Mouse (Mus musculus): ENCODE data around the gene Spryd3.
"Not testable (repeated sequence)": the region's sequence is repeated elsewhere in the genome, so short reads cannot be mapped to it uniquely, and the experiment has no call there.

Gene Spryd3

GRCm38 (mm10) chr15:102099260-102099659 lies 36.8 kb downstream of the Spryd3 start:
- no peak for DNase-seq (ENCODE audit: low spot score in 2 of 2)

GRCm38 (mm10) chr15:102097991-102098555 lies 38.0 kb downstream of the Spryd3 start:
- DNase-seq (ENCODE audit: low spot score in 2 of 2) = no peak

GRCm38 (mm10) chr15:102097147-102097915 lies 38.7 kb downstream of the Spryd3 start:
- DNase-seq (ENCODE audit: low spot score in 2 of 2) = no peak

- DNase-seq (ENCODE audit: low spot score in 2 of 2) = no peak
These were observed 41.0 kb downstream of the Spryd3 start for GRCm38 (mm10) chr15:102094988-102095387.

GRCm38 (mm10) chr15:102094157-102094556 lies 41.9 kb downstream of the Spryd3 start:
- DNase-seq (ENCODE audit: low spot score in 2 of 2) = no peak

- DNase-seq (ENCODE audit: low spot score in 2 of 2) = no peak
These were observed 43.8 kb downstream of the Spryd3 start for GRCm38 (mm10) chr15:102092222-102092621.

GRCm38 (mm10) chr15:102091688-102092087 lies 44.3 kb downstream of the Spryd3 start:
- DNase-seq (ENCODE audit: low spot score in 2 of 2) = no peak

GRCm38 (mm10) chr15:102091063-102091679 lies 44.9 kb downstream of the Spryd3 start:
- DNase-seq (ENCODE audit: low spot score in 2 of 2) = no peak

- DNase-seq (ENCODE audit: low spot score in 2 of 2) = no peak
These were observed 46.0 kb downstream of the Spryd3 start for GRCm38 (mm10) chr15:102089914-102090585.

- DNase-seq (ENCODE audit: low spot score in 2 of 2) = no peak
These were observed 53.0 kb downstream of the Spryd3 start for GRCm38 (mm10) chr15:102083028-102083427.

GRCm38 (mm10) chr15:102082148-102082547 lies 53.9 kb downstream of the Spryd3 start:
- DNase-seq (ENCODE audit: low spot score in 2 of 2) = no peak

- no peak for DNase-seq (ENCODE audit: low spot score in 2 of 2)
These were observed 55.6 kb downstream of the Spryd3 start for GRCm38 (mm10) chr15:102080429-102080828.

GRCm38 (mm10) chr15:102079924-102080323 lies 56.1 kb downstream of the Spryd3 start:
- not testable (repeated sequence) for DNase-seq (ENCODE audit: low spot score in 2 of 2)

GRCm38 (mm10) chr15:102079221-102079620 lies 56.8 kb downstream of the Spryd3 start:
- no peak for DNase-seq (ENCODE audit: low spot score in 2 of 2)

GRCm38 (mm10) chr15:102077111-102077677 lies 58.8 kb downstream of the Spryd3 start:
- DNase-seq (ENCODE audit: low spot score in 2 of 2) = no peak

- DNase-seq (ENCODE audit: low spot score in 2 of 2) = no peak
These were observed 61.0 kb downstream of the Spryd3 start for GRCm38 (mm10) chr15:102074876-102075585.

- peak; percentile 55 to 63 for DNase-seq (ENCODE audit: low spot score in 2 of 2)
These were observed 61.8 kb downstream of the Spryd3 start for GRCm38 (mm10) chr15:102074070-102074731.

- DNase-seq (ENCODE audit: low spot score in 2 of 2) = peak; percentile 96 to 99
These were observed 62.4 kb downstream of the Spryd3 start, which contains the start of gene Eif4b for GRCm38 (mm10) chr15:102073559-102074069. Gene Eif4b, plus strand, starts transcription at chr15:102073773.

GRCm38 (mm10) chr15:102072963-102073558 lies 63.0 kb downstream of the Spryd3 start:
- DNase-seq (ENCODE audit: low spot score in 2 of 2) = peak in 1 of 2 experiments; percentile 18

Data from frontal cortex, postnatal 36 days (tissue).